Comparison of ENCODE assay signal across 7 mouse cellular contexts in genomic region chr16:45407645-45408400, GRCm38 (mm10). TPM values are rescaled to one million over a fixed set of nuclear protein-coding genes. Genes with fewer than 3 reads are reported as not detected.
DNase-seq lines count a peak whose midpoint lies in the region; ATAC-seq lines count a peak whose summit lies in the region.

No protein-coding gene starts in this region.

- peak; percentile 22 for DNase-seq in telencephalon, adult 2 months (ENCODE audit: low read depth, low spot score)
- DNase-seq in urinary bladder, postnatal 36 days (ENCODE audit: low spot score in 2 of 2) = no peak

- peak overlapping the region; percentile 44 for H3K4me2 ChIP-seq in forebrain, embryonic 16.5 days (ENCODE audit: low read length)
- H3K4me2 ChIP-seq in liver, embryonic 12.5 days = peak overlapping the region; percentile 66

- H3K4me1 ChIP-seq in megakaryocyte, embryonic 14.5 days = peaks cover 8% of the 10 kb centered on the region
- peaks cover 11% of the 10 kb centered on the region; the same call in 1 of the 2 replicates for H3K4me1 ChIP-seq in forebrain, embryonic 16.5 days (replicated peaks; ENCODE audit: control insufficient read depth, insufficient read depth, low read length)
- no peaks in the 10 kb centered on the region for H3K4me1 ChIP-seq in liver, embryonic 12.5 days

- ATAC-seq in megakaryocyte, adult 5-6 weeks (ENCODE audit: poor library complexity, severe bottlenecking) = no peak
- no peak for ATAC-seq in forebrain, embryonic 16.5 days
- no peak for ATAC-seq in liver, embryonic 12.5 days
- no peak for ATAC-seq in megakaryocyte progenitor cell, adult 5-6 weeks (replicated peaks; ENCODE audit: poor library complexity)

- H3K9ac ChIP-seq in forebrain, embryonic 16.5 days (replicated peaks; ENCODE audit: low read depth, low read length) = peak overlapping the region; percentile 75
- no peak overlapping the region for H3K9ac ChIP-seq in liver, embryonic 12.5 days

- H3K27ac ChIP-seq in forebrain, embryonic 16.5 days (ENCODE audit: low read length) = peak overlapping the region; percentile 94
- H3K27ac ChIP-seq in liver, embryonic 12.5 days = no peak overlapping the region

- H3K9me3 ChIP-seq in megakaryocyte, embryonic 14.5 days = no peaks in the 10 kb centered on the region
- no peaks in the 10 kb centered on the region for H3K9me3 ChIP-seq in forebrain, embryonic 16.5 days (ENCODE audit: control insufficient read depth, low read length)
- H3K9me3 ChIP-seq in liver, embryonic 12.5 days (replicated peaks) = no peaks in the 10 kb centered on the region

- 13% methylated on average over 9 of the region's 9 CpGs for WGBS in forebrain, embryonic 16.5 days
- 42% methylated on average over 9 of the region's 9 CpGs for WGBS in liver, embryonic 12.5 days (ENCODE audit: insufficient replicate concordance)

- H3K4me3 ChIP-seq in megakaryocyte, embryonic 14.5 days (replicated peaks) = peak overlapping the region; percentile 90
- H3K4me3 ChIP-seq in forebrain, embryonic 16.5 days (replicated peaks; ENCODE audit: low read length) = peak overlapping the region; percentile 85
- H3K4me3 ChIP-seq in liver, embryonic 12.5 days = peak overlapping the region; percentile 49

- no peaks in the 10 kb centered on the region for H3K36me3 ChIP-seq in megakaryocyte, embryonic 14.5 days (replicated peaks; ENCODE audit: low read length)
- peaks cover 3% of the 10 kb centered on the region; the same call in 1 of the 2 replicates for H3K36me3 ChIP-seq in forebrain, embryonic 16.5 days (ENCODE audit: control insufficient read depth, insufficient read depth)
- no peaks in the 10 kb centered on the region for H3K36me3 ChIP-seq in liver, embryonic 12.5 days

- peaks cover 11% of the 10 kb centered on the region for H3K27me3 ChIP-seq in megakaryocyte, embryonic 14.5 days (replicated peaks)
- no peaks in the 10 kb centered on the region for H3K27me3 ChIP-seq in forebrain, embryonic 16.5 days (replicated peaks; ENCODE audit: control insufficient read depth, insufficient read depth, low read length)
- H3K27me3 ChIP-seq in liver, embryonic 12.5 days (replicated peaks) = peaks cover 19% of the 10 kb centered on the region; the same call in 1 of the 2 replicates

RNA-seq across cellular contexts. Expression of gene Cd200, which starts 1.0 kb away (rescaled TPM):
- polyA plus RNA-seq in megakaryocyte, embryonic 14.5 days (2012; ENCODE audit: insufficient read depth, low replicate concordance) = not detected in 2 replicates
- total RNA-seq in megakaryocyte, adult 5-6 weeks (2015) = 0.82 and 3.9 TPM in 2 replicates
- total RNA-seq in megakaryocyte, adult 5-6 weeks (2017) = 0.12 and 0.66 TPM in 2 replicates
- polyA plus RNA-seq in forebrain, embryonic 16.5 days (2015; fragmentation: Nextera tagmentation; extraction: Ambion mirVana) = 235 and 271 TPM in 2 replicates
- 0.53 and 0.79 TPM in 2 replicates for polyA plus RNA-seq in liver, embryonic 12.5 days (2016; fragmentation: Nextera tagmentation; extraction: Ambion mirVana)
- not detected in 2 replicates for total RNA-seq in megakaryocyte progenitor cell, adult 5-6 weeks (2015)
- 1.3 TPM in 1 of 2 replicates, not detected in the other for total RNA-seq in megakaryocyte progenitor cell, adult 5-6 weeks (2017)

Comparison
In these comparisons a context has a peak if more than half of its experiments do, and no peak if none do; other contexts are left out.
1. RNA of gene Cd200, which starts 1.0 kb away (polyA plus RNA-seq): 235 to 271 TPM in forebrain, embryonic 16.5 days; 0.53 to 0.79 TPM in liver, embryonic 12.5 days and not detected in megakaryocyte, embryonic 14.5 days; every median in the first group is over 100 times any median in the second.
2. Peak in every context shown above with its lines, with median percentiles within 50 percentile points of each other: H3K4me3 ChIP-seq.